Mouse (Mus musculus): ENCODE measurements around the gene Runx2.

DNA sequence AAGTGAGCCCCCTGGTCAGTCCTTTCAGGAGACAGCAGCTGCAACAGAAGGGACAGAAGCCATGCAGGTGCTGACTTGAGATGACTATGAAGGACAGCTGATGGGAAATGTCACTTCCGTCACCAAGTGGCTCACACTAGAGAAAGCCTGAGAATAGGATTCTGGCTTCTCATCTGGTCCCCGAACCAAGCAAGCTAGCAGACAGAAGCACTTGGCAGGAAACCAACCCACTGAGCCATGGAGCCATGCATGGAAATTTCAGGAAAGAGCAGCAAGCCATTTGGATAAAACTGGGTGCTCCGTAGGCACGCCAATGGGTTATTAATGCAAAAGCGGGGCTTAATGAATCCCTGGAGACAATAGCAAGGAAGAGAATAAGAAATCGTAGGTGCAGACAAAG, 166.7 kb downstream of the Runx2 start:
- TF ChIP-seq POLR2A (IDR thresholded peaks at IDR 0.05; ENCODE audit: extremely low read depth, insufficient read depth, low read length) (no peak), CTCF (IDR thresholded peaks at IDR 0.05; ENCODE audit: extremely low read depth, insufficient read depth, low read length) (no peak)
